Mouse (Mus musculus) ovary, postnatal 36 days (tissue): ENCODE measurements around the gene Vps37c.

ENCODE experiments used
- DNase-seq: peaks from one replicate; pipeline ENCODE4 v3.0.0; 2022; ENCODE audit warnings: low spot score, mixed read lengths

The Vps37c gene

DNA sequence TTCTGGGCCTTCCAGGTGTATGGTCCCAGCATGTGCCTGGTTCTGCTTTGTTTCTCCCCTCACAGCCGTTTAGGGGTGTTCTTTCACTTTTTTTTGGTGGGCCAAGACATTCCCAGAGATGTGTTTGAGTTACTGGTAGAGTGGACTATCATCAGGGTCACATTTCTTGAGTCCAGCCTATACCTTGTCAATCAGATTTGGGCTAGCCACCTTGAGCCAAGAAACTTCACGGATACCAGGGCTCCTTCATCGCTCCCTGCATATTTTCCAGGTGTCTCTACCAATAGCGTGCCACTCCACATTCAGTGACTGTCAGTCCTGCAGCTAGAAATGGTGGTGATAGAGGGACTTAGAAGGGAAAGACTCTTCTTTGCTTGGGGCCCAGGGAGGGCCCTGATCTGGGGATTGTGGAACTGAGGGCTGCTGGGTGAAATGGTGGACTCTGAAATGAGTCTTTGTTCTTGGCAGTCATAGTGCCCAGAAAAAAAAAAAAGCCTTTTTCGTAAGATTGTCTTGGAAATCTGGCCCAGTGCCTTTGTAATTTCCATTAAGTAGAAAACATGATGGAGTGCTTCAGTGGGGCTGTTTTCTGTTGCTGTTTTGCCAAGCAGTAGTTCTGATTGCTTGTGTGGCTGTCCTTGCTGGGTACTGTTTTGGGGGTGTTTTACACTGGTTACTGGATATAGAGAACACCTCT lies 1.1 kb downstream of the Vps37c start:
- no peak for DNase-seq

DNA sequence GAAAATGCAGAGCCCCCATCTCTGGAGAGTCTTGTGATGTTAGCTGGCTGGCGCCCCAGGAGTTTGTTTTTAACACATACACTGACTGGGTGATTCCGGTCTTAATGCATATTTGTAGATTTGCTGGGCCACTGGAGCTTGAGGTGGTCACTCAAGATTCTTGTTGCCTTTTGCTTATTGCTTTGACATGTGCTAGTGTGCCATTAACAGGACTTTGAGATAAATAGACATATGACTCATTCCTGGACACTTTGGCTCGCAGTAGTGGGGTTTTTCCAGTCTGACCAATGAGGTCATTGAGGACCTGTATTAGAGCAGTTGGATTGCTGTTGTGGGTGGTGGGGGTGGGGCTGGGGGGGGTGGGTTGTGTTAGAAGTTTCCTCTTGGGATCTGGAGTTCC lies 1.8 kb downstream of the Vps37c start:
- DNase-seq = no peak

DNA sequence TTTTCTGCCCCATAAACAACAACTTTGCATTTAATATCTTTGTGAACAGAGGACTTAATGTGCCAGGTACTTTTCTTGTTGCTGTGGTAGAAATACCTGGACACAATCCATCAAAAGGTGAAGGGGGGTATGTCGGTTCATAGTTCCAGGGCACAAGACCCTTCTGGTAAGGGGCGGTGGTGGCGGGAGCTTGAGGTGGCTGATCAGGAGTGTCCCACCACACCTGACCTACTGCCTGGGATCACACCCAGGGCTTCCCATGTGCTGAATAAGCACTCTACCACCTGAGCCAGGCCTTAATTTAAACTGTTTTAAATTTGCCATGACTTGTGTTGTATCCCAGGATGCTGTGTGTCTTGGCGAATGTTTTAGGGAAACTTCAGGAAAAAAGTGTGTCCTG lies 2.6 kb downstream of the Vps37c start:
- no peak for DNase-seq

DNA sequence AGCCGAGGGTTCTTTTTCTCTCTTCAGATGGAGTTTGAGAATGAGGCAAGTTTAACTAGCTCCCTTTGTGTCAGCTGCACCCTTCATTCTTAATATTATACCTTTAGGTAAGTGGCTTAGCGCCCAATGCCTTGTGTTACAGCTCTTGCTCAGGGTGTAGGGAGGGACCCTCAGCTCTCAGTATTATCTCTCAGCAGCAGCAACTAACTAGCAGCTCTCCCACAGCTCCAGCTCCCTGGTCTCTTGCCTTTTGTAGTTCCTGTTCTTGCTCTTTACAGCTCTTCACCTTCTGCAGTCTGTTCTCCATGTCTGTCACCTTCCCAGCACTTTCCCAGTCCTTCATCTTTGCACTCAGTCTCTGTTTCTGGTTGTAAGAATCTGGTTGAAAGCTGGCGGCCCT lies 3.1 kb downstream of the Vps37c start:
- DNase-seq = no peak

DNA sequence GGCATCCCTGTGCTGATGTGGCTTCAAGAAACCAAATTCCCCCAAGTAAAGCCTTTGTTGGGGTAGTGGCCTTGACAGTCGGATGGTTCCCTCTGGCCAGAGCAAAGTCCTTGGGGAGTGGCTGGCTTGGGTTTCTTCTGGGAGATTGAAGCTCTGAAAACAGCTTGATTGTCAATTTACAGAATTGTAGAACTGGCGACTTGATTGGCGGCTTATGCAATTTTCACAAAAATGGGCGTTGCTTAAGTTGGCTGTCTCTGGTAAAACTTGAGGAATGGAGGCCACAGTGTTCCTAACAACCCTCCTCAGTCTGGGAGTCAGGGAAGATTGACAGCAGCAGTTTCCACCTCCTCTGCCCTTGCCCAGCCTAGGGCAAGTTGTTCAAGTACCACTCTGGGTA lies 3.8 kb downstream of the Vps37c start:
- DNase-seq = no peak

DNA sequence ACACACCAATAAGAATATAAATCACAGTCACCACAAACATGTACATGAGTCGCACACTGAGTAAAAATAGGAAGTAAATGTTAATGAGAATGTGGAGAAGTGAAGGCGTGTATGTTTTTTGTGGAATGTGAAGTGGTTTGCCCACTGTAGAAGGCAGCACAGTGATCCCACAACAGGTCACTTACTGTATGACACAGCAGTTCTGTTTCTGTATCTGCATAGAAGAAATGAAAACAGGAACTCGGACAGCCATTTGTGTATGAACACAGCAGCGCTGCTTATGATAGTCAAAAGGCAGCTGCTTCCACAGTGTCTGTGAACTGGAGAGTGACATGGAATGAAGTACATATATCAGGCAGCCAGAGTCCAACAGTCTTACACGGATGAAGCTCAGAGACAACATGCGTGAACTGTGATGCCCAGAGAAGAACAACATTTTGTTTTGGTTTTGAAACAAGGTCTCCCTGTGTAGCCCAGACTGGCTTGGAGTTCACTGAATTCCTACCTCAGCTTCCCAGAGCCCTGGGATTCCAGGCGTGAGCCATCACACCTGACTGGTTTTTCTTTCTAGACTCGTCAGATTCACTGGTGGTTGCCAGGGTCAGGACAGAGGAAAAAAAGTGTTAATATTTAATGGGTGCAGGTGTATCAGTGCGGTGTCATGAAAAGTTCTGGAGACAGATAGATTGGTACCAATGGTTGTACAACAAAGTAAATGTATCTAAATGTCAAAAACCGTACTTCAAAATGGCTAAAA lies 5.6 kb downstream of the Vps37c start:
- DNase-seq = no peak

DNA sequence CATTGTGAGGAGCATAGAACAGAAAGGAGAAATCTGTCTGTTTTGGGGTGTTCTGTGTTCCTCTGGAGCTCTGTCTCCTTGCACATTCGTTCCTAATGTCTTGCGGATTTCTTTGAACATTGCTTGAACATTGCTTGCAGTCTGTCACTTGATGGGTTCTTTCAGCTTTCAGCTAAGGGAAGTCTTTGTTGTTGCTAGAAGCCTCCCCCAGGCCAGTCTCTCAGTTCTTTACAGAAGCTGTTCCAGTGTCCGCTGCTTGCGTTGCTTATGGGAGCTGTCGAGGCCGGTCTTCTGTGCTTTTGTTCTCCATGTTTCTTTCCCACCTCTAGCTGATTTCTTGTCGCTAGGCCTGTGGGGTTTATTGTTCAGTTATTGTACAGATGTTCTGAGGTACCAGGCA lies 7.3 kb downstream of the Vps37c start:
- no peak for DNase-seq

DNA sequence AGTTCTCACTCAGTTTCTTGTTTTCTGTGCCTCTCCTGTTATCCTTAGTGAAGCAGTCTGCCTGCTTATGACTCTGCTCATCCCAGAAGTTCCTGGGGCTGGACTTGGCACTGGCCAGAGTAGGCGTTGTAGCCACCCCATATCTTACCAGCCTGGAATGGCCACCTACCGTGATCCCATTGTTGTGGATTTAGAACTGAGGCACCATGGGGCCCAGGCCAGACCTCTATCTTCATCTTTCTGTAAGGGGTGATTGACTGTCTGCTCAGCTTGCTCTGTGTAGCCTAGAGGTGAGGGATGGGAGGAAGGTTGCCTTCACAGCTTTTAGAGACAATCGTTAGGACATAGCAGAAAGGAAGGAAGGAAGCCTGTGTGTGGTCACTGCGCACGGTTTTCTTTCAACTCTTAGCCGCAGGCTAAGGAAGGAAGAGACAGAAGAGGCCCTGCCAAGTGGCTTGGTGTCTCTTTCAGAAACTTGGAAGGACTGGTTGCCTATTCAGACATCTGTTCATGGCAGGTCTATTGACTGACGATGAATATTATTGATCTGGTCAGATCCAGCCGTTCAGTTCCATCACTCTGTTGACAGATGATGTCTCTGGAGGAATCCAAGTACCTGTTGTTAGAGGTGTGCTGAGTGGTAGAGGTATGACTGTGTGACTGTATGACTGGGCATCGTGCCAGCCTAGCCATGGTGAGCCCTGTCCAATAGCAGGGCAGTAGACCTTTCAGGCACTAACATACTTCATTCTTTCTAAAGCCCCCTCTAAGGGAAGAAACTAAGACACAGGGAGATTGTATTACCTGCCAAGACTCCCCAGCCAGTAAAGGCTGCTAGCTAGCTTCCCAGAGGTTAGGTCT lies 9.8 kb downstream of the Vps37c start:
- DNase-seq = no peak

DNA sequence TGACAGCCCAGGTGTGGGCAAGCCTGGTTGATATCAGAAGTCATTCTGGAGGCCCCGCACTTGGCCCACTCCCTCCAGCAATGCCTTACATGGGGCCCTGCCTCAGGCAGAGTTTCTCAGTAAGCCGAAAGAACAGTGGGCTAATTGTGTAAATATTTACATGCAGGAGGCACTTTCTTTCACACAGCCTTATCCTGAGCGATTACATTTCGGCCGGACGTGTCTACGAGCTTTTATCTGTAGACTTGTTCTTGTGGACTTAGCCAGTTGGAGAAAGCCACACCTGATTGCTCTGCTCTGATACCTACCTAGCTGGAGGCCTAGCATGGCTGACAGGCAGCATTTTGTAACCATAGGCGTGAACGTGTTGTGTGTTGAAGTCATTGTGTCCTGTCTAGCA lies 11.3 kb downstream of the Vps37c start:
- no peak for DNase-seq

DNA sequence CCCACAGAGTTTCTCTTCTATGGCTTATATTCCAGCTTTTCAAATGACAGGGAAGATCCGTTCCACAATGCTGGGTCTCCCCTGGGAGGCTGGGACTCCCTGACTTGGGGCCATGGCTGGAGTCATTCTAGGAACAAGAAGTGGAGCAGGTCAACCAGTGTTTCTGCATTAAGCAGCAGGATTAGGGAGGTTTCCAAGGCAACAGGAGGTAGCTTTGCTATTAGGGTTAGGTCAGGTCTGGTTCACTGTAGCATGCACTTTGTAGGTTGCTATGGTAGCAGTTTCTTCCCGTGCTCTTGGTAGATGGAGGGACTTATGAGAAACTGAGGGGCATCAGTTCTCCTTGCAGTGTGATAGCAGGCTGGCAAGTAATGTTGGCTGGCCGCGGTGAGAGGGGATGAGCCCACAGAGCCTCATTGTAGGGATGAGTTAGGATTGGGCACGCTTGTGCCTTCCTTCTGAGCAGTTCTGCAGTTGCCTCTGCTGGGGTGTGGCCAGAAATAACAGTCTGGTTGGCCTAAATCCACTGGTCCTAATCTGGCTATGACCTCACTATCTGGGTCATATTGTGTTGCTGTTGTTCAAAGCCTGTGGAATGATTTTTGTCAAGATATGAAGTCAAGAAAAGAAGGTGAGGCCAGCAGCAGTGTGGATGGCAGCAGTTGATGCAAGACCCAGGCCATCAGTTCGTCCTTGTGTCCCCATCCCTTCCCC lies 12.6 kb downstream of the Vps37c start:
- DNase-seq = no peak

DNA sequence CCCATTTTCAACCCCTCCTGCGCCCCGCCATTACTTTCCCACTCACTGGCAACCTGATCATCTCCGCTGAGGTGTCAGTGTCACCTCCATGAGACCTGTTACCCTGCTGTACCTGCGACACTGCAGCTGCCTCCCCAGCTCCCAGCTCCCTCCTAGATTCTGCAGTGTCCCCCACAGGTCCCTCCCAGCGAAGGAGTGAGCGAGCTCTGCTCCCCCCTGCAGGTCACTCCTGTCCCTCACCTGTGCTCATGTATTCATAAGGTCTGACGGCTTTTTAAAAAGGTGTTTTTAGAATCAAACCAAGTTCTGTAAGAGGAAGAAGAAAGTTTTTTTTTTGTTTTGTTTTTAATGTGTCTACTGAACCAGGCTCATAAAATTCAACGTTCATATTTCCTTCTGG lies 13.6 kb downstream of the Vps37c start:
- no peak for DNase-seq

DNA sequence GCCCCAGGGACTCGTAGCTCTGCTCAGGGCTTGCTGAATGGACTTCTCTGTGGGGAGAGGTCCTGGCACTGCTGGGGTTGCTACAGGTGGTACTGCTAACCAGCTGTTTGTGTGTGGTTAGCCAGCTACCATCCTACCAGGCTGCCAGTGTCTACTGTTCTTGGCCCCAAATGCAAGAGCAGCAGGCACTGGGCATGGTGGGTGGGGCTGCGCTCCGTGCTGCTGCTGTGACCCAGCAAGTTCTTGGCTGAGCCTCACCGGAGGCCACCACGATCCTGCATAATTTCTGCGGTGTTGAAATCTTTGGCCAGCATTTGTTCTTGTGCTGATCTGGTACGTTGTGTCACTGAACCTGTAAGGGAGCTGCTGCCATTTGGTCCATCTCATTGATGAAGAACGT lies 14.9 kb downstream of the Vps37c start:
- DNase-seq = no peak

DNA sequence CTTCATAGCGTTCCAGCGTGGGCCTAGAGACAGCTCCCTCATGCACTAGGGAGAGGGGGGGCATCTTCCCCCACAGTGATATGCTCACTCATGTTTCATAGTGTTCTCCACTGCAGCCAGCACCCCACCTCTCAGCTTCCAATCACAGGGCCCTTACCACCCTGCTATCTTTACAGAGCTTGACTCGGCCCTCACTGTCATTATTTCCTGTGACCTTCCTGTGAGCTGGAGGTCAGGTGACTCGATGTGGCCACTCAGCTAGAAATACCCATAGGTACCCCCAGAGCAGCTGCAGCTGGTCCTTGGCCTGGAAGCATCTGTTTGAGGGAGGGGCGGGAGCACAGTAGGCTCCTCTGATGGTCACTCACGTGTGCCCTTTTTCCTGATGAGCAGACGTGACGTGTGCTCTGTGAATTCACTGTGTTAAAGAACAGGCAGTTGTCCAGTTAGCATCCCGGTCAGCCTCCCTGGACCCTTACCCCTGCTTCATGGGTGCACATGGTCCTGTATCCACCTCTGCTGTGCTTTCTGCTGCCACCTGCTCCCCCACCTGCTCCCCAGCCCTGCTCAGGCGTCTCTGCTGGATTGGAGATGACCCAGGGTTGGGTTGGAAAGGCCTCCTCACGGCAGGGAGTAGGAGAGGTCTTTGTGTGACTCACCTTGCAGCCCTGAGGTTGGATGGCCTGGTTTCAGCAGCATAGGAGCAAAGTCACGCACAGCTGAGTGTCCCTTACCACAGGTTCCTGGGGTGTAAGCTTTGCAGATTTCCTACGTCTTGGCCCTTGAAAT lies 18.7 kb downstream of the Vps37c start:
- no peak for DNase-seq

DNA sequence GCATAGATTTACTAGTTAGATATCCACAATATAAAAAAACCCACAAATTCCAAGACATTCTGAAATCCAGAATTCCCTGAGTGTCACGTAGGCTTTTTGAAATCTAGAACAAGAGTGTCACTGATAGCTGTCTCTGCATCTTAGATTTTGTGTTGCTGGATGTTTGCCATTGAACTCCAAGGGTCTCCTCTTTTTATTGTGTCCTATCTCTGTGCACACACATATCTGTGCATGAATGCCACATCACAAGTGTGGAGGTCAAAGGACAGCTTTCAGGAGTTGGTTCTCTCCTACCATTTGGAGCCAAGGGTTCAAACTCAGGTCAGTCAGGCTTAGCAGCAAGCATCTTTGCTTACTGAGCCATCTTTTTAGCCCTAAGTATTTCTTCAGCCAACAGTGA lies 19.3 kb downstream of the Vps37c start:
- DNase-seq = no peak

DNA sequence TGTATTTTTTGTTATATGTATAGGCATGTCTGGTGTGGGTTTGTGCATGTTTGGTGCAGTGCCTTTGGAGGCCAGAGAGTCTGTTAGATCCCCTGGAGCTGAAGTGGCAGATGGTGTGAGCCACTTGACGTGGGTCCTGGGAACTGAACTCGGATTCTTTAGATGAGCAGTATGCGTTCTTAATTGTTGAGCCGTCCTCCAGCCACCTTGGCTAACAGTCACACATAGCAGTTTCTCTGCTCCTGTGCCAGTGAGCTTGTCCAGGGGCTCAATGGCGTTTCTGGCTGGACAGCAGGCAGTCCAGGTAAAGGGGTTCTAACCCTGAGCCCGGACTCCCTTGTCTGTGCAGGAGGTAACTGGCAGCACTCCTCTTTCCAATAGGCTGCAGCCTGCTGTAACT lies 20.4 kb downstream of the Vps37c start:
- no peak for DNase-seq

DNA sequence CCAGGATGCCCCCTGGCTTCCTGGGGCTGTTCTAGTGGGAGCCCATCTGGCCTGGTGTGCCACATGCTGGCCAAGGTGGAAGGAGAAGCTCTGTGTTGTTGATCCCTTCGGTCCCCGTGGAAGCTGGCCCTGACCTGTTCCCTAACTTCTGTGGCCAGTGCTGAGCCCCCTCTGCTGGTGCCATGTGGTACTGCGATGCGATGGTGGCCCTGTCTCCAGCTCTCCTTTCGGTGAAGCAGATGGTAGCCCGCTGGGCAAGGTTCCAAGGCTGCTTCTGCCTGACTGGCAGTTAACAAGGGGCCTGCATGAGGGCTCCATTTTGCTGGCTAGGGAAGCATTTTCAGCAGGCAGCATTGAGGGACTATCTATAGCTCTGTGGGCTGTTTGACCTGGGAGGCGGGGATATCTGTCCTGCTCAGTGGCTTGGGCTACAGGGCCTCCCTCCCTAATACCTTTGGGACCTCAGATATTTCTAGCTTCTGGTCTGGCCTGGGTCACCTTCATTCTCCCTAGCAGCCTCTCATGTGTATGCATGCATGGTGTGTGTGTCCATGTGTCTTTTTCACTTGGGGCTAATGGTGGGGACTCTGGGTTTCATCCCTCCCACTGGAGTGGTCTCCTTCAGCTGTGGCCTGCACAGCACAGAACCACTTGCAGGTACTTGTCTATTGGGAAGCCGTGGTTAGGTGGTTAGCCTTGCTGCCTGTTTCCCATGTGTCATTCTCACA lies 21.0 kb downstream of the Vps37c start:
- DNase-seq = peak; percentile 92

DNA sequence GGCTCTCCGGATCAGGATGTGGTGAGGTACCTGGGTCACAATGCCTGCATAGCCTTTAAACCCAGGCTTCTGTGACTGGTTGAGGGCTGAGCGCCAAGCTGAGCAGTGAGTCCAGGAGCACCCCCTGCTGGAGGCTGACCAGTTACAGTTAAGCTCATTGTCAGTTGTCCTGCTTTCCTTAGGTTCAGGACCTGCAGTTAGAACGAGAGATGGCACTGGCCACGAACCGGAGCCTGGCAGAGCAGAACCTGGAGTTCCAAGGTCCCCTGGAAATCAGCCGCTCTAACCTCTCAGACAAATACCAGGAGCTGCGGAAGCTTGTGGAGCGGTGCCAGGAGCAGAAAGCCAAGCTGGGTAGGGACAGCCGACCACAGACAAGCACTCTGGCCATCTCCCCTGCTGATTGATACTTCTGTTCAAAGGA lies 21.6 kb downstream of the Vps37c start:
- peak; percentile 58 for DNase-seq

DNA sequence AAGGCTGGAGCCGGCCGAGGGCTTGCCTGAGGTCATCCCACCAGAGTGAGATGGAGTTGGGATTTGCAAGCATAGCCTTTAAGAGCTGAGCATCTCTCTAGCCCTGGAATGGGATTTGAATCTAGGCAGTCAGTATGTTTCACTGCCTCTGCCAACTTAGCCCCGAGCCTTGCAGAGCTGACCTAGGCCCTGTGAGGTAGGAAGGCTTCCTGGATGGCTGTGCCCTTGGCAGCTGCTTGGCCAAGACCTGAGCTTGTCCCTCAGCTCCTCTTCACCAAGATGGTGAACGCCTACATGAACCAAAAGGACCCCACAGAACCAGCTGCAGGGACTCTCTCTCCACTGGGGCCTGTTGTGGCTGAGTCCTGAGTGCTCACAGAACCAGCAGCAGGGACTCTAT lies 22.2 kb downstream of the Vps37c start:
- no peak for DNase-seq

DNA sequence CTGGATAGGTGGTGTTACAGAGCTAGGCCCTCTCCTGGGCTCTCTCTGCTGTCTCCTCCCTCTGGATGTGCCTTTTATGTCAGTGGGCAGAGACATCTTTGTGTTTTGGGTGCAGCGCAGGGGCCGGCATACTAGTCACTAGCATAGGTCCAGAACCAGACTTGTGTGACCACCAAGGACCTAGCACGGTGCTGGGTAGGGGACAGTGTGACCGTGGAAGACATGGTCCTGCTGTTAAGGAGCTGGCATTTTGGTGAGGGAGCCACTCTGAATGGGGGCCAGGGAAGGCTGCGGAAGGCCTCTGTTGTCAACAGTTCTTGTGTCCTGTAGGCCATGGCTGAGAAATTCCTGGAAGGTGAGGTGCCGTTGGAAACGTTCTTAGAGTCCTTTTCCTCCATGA lies 23.7 kb downstream of the Vps37c start:
- no peak for DNase-seq

DNA sequence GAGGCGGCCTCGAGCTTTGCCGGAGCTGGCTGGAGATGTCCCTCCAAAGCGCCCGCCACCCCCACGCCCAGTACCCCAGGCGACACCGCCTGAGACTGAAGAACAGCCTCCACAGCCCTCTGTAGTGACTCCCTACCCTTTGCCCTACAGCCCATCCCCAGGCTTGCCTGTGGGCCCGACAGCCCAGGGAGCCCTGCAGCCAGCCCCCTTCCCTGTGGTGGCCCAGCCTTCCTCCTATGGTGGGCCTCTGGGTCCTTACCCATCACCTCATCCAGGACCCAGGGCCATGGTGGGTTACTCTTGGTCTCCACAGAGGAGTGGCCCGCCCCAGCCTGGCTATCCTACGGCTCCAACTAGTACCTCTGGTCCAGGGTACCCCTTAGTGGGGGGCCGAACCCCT lies 24.1 kb downstream of the Vps37c start:
- no peak for DNase-seq

DNA sequence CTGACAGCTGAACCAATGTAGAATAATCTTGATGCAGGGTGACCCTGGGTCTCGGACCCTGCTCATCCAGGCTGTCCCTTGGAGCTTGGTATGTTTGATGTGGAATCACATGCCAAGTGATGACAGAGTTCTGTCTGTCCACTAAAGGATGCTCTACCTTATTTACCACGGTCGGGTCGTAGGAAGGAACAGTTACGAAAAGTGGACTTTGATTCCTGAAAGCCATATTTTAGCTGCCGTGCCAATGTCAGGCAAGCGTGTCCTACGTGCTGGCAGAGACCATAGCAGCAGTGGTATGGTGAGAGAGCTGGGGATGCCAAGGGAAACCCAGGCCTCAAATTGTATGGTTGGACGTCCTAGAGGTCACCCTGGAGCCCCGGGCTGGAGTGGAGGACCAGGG lies 25.0 kb downstream of the Vps37c start:
- DNase-seq = no peak
